Mouse (Mus musculus) MEL (cell line): ENCODE data around the gene Aes. TPM values are rescaled to one million over a fixed set of nuclear protein-coding genes. Genes with fewer than 3 reads are reported as not detected.

ENCODE experiments used
- DNase-seq: peaks from one replicate; pipeline ENCODE4 v3.0.0; 2011; ENCODE audit warnings: low read depth, low spot score
- H3K27ac ChIP-seq: 2 replicates; pipeline ENCODE4 v1.5.1; 2012; ENCODE audit warnings: low read depth, mild to moderate bottlenecking, control low read depth, low read length, moderate library complexity; ENCODE audit not compliant: control insufficient read depth
- H3K27me3 ChIP-seq, 2 experiments: fragments of 150-350 bp in 1 of 2; sonication (generic) in 1 of 2; 2 replicates each; pipeline ENCODE4 v1.6.1; 2012; ENCODE audit warnings: low read length in 2 of 2, mild to moderate bottlenecking in 2 of 2, improper control_type of control experiment in 1 of 2, moderate library complexity in 1 of 2; ENCODE audit not compliant: insufficient read depth in 2 of 2, control insufficient read depth in 1 of 2
- H3K36me3 ChIP-seq, 2 experiments: 2 replicates each; pipeline ENCODE4 v1.6.1; 2012 to 2014; ENCODE audit warnings: low read length in 2 of 2, improper control_type of control experiment in 1 of 2, inconsistent platforms in 1 of 2, mild to moderate bottlenecking in 1 of 2; ENCODE audit not compliant: insufficient read depth in 2 of 2, control insufficient read depth in 1 of 2
- H3K4me1 ChIP-seq, 2 experiments: fragments of 150-350 bp in 1 of 2; sonication (generic) in 1 of 2; 2 replicates each; pipeline ENCODE4 v1.6.1; 2012; ENCODE audit warnings: low read length in 2 of 2, improper control_type of control experiment in 1 of 2, mild to moderate bottlenecking in 1 of 2; ENCODE audit not compliant: insufficient read depth in 2 of 2, control insufficient read depth in 1 of 2
- H3K4me3 ChIP-seq, 2 experiments: fragments of 150-350 bp in 1 of 2; sonication (generic) in 1 of 2; 2 replicates each; pipeline ENCODE4 v1.5.1; 2012; ENCODE audit warnings: low read depth in 2 of 2, low read length in 2 of 2, mild to moderate bottlenecking in 2 of 2, moderate library complexity in 2 of 2, control low read depth in 1 of 2, improper control_type of control experiment in 1 of 2; ENCODE audit not compliant: control insufficient read depth in 1 of 2, insufficient read depth in 1 of 2
- H3K79me2 ChIP-seq: 2 replicates; pipeline ENCODE4 v1.6.1; 2012; ENCODE audit warnings: mild to moderate bottlenecking, low read length, moderate library complexity; ENCODE audit not compliant: control insufficient read depth, poor library complexity, insufficient read depth
- H3K9ac ChIP-seq: 2 replicates; pipeline ENCODE4 v1.6.1; 2012; ENCODE audit warnings: low read depth, mild to moderate bottlenecking, control low read depth, low read length, moderate library complexity; ENCODE audit not compliant: control insufficient read depth, poor library complexity, severe bottlenecking
- H3K9me3 ChIP-seq: fragments of 150-350 bp; sonication (generic); replicated peaks from 2 replicates; pipeline ENCODE4 v1.6.1; 2012; ENCODE audit warnings: mild to moderate bottlenecking, low read length, improper control_type of control experiment, moderate library complexity; ENCODE audit not compliant: insufficient read depth
- BHLHE40 ChIP-seq: IDR thresholded peaks from 2 replicates; pipeline ENCODE4 v1.6.1; 2012; ENCODE audit warnings: low read depth, mild to moderate bottlenecking, inconsistent platforms, low read length, improper control_type of control experiment, borderline replicate concordance
- CHD1 ChIP-seq: IDR thresholded peaks from 2 replicates; pipeline ENCODE4 v1.6.1; 2012; ENCODE audit warnings: low read depth, mild to moderate bottlenecking, inconsistent platforms, low read length, improper control_type of control experiment
- CHD2 ChIP-seq: IDR thresholded peaks from 2 replicates; pipeline ENCODE4 v1.6.1; 2011; ENCODE audit warnings: low read length, improper control_type of control experiment
- CTCF ChIP-seq, 3 experiments: IDR thresholded peaks in 2 of 3; conservative IDR thresholded peaks in 1 of 3; 2 replicates each; pipeline ENCODE4 v1.5.1; 2011 to 2012; ENCODE audit warnings: low read length in 3 of 3, low read depth in 2 of 3, mild to moderate bottlenecking in 2 of 3, improper control_type of control experiment in 1 of 3, inconsistent platforms in 1 of 3, mixed read lengths in 1 of 3, moderate library complexity in 1 of 3; ENCODE audit not compliant: control insufficient read depth in 1 of 3, insufficient read depth in 1 of 3, poor library complexity in 1 of 3, severe bottlenecking in 1 of 3
- EP300 ChIP-seq, 2 experiments: IDR thresholded peaks; 2 replicates each; pipeline ENCODE4 v1.6.1; 2011; ENCODE audit warnings: improper control_type of control experiment in 2 of 2, low read length in 2 of 2, low read depth in 1 of 2, mild to moderate bottlenecking in 1 of 2
- ETS1 ChIP-seq: IDR thresholded peaks from 2 replicates; pipeline ENCODE4 v1.6.1; 2012; ENCODE audit warnings: low read depth, mild to moderate bottlenecking, inconsistent platforms, low read length, improper control_type of control experiment, moderate library complexity
- GABPA ChIP-seq: IDR thresholded peaks from 2 replicates; pipeline ENCODE4 v1.6.1; 2012; ENCODE audit warnings: low read depth, mild to moderate bottlenecking, inconsistent platforms, low read length, improper control_type of control experiment, moderate library complexity
- GATA1 ChIP-seq: IDR thresholded peaks from 2 replicates; pipeline ENCODE4 v1.6.1; 2011; ENCODE audit warnings: low read depth, low read length, improper control_type of control experiment
- HCFC1 ChIP-seq: IDR thresholded peaks from 2 replicates; pipeline ENCODE4 v1.6.1; 2012; ENCODE audit warnings: low read depth, mild to moderate bottlenecking, inconsistent platforms, low read length, improper control_type of control experiment, moderate library complexity
- JUND ChIP-seq: IDR thresholded peaks from 2 replicates; pipeline ENCODE4 v1.6.1; 2011; ENCODE audit warnings: low read depth, mild to moderate bottlenecking, improper control_type of control experiment, low read length
- KAT2A ChIP-seq: conservative IDR thresholded peaks from 2 replicates; pipeline ENCODE4 v1.6.1; 2012; ENCODE audit warnings: low read depth, low read length, improper control_type of control experiment, inconsistent platforms
- MAX ChIP-seq: IDR thresholded peaks from 2 replicates; pipeline ENCODE4 v1.6.1; 2011; ENCODE audit warnings: low read length, improper control_type of control experiment
- MAZ ChIP-seq: IDR thresholded peaks from 2 replicates; pipeline ENCODE4 v1.6.1; 2012; ENCODE audit warnings: low read depth, mild to moderate bottlenecking, inconsistent platforms, low read length, improper control_type of control experiment
- MEF2A ChIP-seq: IDR thresholded peaks from 2 replicates; pipeline ENCODE4 v1.6.1; 2014; ENCODE audit warnings: low read depth, mild to moderate bottlenecking, inconsistent platforms, low read length, improper control_type of control experiment; ENCODE audit not compliant: poor library complexity, insufficient replicate concordance, severe bottlenecking; ENCODE audit errors: extremely low read depth
- MXI1 ChIP-seq: IDR thresholded peaks from 2 replicates; pipeline ENCODE4 v1.6.1; 2011; ENCODE audit warnings: mild to moderate bottlenecking, low read depth, low read length, improper control_type of control experiment
- MYB ChIP-seq: IDR thresholded peaks from 2 replicates; pipeline ENCODE4 v1.6.1; 2011; ENCODE audit warnings: mild to moderate bottlenecking, low read depth, low read length, improper control_type of control experiment
- MYC ChIP-seq: IDR thresholded peaks from 2 replicates; pipeline ENCODE4 v1.6.1; 2011; ENCODE audit warnings: low read depth, mild to moderate bottlenecking, low read length, improper control_type of control experiment, moderate library complexity
- NRF1 ChIP-seq: IDR thresholded peaks from 2 replicates; pipeline ENCODE4 v1.6.1; 2014; ENCODE audit warnings: low read depth, mild to moderate bottlenecking, inconsistent platforms, low read length, improper control_type of control experiment, moderate library complexity; ENCODE audit not compliant: poor library complexity, insufficient read depth, severe bottlenecking
- POLR2A ChIP-seq, 2 experiments: IDR thresholded peaks; 2 replicates each; pipeline ENCODE4 v1.6.1; 2011 to 2012; ENCODE audit warnings: low read length in 2 of 2, mild to moderate bottlenecking in 2 of 2, control low read depth in 1 of 2, improper control_type of control experiment in 1 of 2, low read depth in 1 of 2, moderate library complexity in 1 of 2; ENCODE audit not compliant: control insufficient read depth in 1 of 2, insufficient read depth in 1 of 2, poor library complexity in 1 of 2
- POLR2AphosphoS5 ChIP-seq: IDR thresholded peaks from 2 replicates; pipeline ENCODE4 v1.6.1; 2012; ENCODE audit warnings: low read depth, borderline replicate concordance, mild to moderate bottlenecking, inconsistent platforms, low read length, moderate library complexity, mixed read lengths
- RCOR1 ChIP-seq: IDR thresholded peaks from 2 replicates; pipeline ENCODE4 v1.6.1; 2012; ENCODE audit warnings: low read depth, mild to moderate bottlenecking, inconsistent platforms, low read length, improper control_type of control experiment
- SMC3 ChIP-seq: IDR thresholded peaks from 2 replicates; pipeline ENCODE4 v1.6.1; 2011; ENCODE audit warnings: low read depth, low read length, improper control_type of control experiment
- TAL1 ChIP-seq: IDR thresholded peaks from 2 replicates; pipeline ENCODE4 v1.6.1; 2012; ENCODE audit warnings: mild to moderate bottlenecking, inconsistent platforms, low read length, moderate library complexity, mixed read lengths
- TBP ChIP-seq: IDR thresholded peaks from 2 replicates; pipeline ENCODE4 v1.8.0; 2011; ENCODE audit warnings: low read depth, low read length, improper control_type of control experiment
- TCF12 ChIP-seq: IDR thresholded peaks from 2 replicates; pipeline ENCODE4 v1.6.1; 2014; ENCODE audit warnings: low read depth, mild to moderate bottlenecking, inconsistent platforms, low read length, improper control_type of control experiment, moderate library complexity
- UBTF ChIP-seq: IDR thresholded peaks from 2 replicates; pipeline ENCODE4 v1.6.1; 2012; ENCODE audit warnings: low read depth, mild to moderate bottlenecking, inconsistent platforms, low read length, improper control_type of control experiment, moderate library complexity, borderline replicate concordance; ENCODE audit not compliant: insufficient read depth
- USF1 ChIP-seq: IDR thresholded peaks from 2 replicates; pipeline ENCODE4 v1.6.1; 2014; ENCODE audit warnings: low read depth, mild to moderate bottlenecking, inconsistent platforms, low read length, improper control_type of control experiment, moderate library complexity
- USF2 ChIP-seq, 2 experiments: IDR thresholded peaks; 2 replicates each; pipeline ENCODE4 v1.6.1; 2011 to 2012; ENCODE audit warnings: improper control_type of control experiment in 2 of 2, low read length in 2 of 2, borderline replicate concordance in 1 of 2, inconsistent platforms in 1 of 2, low read depth in 1 of 2, mild to moderate bottlenecking in 1 of 2; ENCODE audit not compliant: insufficient read depth in 1 of 2
- ZC3H11A ChIP-seq: IDR thresholded peaks from 2 replicates; pipeline ENCODE4 v1.6.1; 2012; ENCODE audit warnings: low read depth, mild to moderate bottlenecking, inconsistent platforms, low read length, improper control_type of control experiment
- ZKSCAN1 ChIP-seq: IDR thresholded peaks from 2 replicates; pipeline ENCODE4 v1.6.1; 2012; ENCODE audit warnings: low read depth, mild to moderate bottlenecking, inconsistent platforms, low read length, improper control_type of control experiment, moderate library complexity
- ZMIZ1 ChIP-seq: IDR thresholded peaks from 2 replicates; pipeline ENCODE4 v1.6.1; 2012; ENCODE audit warnings: low read depth, mild to moderate bottlenecking, inconsistent platforms, low read length, improper control_type of control experiment, moderate library complexity
- ZNF384 ChIP-seq: IDR thresholded peaks from 2 replicates; pipeline ENCODE4 v1.6.1; 2012; ENCODE audit warnings: low read depth, mild to moderate bottlenecking, inconsistent platforms, low read length, improper control_type of control experiment
- polyA plus RNA-seq, 2 experiments: library from polyadenylated mRNA; stranded (reverse) in 1 of 2; unstranded in 1 of 2; fragments of >175 nt in 1 of 2; fragments of >200 nt in 1 of 2; gene quantifications; 2 replicates each; pipeline versions ENCODE4 v1.2.1 to v1.2.4; 2012; ENCODE audit warnings: low replicate concordance in 2 of 2, low read depth in 1 of 2; ENCODE audit not compliant: insufficient read length in 2 of 2, insufficient read depth in 1 of 2, missing spikeins in 1 of 2
- total RNA-seq: library from RNA; depleted of rRNA; stranded (reverse); fragments of 300-350 nt; gene quantifications from 2 replicates; pipeline ENCODE4 v1.2.3, GENCODE M21; 2012

Gene Aes
- total and polyA plus RNA-seq, 3 experiments, result 197 to 355 TPM; not detected in 1

- TF ChIP-seq POLR2AphosphoS5 (no peak), TAL1 (no peak), MEF2A (no peak), GATA1 (no peak), TCF12 (0 out of 2 replicates have a peak, but pooled peaks have one; percentile 21), ETS1 (no peak), RCOR1 (no peak), CHD2 (no peak), SMC3 (no peak), BHLHE40 (no peak), CHD1 (no peak), CTCF (IDR thresholded peaks at IDR 0.05 in 2 of 3, conservative IDR thresholded peaks at IDR 0.05 in 1 of 3; ENCODE audit: control insufficient read depth in 1 of 3, insufficient read depth in 1 of 3, low read depth in 2 of 3, low read length in 3 of 3, poor library complexity in 1 of 3, severe bottlenecking in 1 of 3) (no peak)
Observed at GRCm38 (mm10) chr10:81545161-81545747, 14.0 kb upstream of the Aes start, which contains the start of gene Gna11 (continued).

DNA sequence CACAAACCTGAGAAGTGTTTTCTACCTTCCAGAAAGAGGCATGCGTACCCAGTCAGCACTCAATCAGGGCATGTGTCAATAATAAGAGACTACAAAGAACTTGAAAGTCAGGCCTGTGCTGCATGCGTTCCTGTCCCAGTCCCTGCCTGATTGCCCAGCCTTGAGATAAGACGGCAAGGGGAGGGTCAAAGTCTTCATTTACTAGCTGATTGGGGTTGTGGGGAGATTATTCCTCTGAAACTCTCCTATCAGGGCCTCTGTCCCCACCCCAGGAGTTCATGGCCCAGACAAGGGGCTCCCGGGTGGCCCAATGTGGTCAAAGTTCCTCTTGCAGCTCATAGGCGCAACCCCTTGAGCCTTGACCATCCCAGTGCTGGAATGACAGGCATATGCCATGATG lies 13.0 kb upstream of the Aes start:
- H3K4me3 ChIP-seq, result peak overlapping the region; percentile 1 to 66; a peak in 2 of 4 replicates
- peaks cover 11 to 24% of the 10 kb centered on the region in 2 experiments for H3K4me1 ChIP-seq
- peaks cover 36% of the 10 kb centered on the region for H3K79me2 ChIP-seq
- H3K9me3 ChIP-seq, result no peaks in the 10 kb centered on the region
- peak overlapping the region; percentile 37 for H3K9ac ChIP-seq
- H3K27me3 ChIP-seq, result no peaks in the 10 kb centered on the region
- peaks cover 0 to 10% of the 10 kb centered on the region in 2 experiments; a peak in 2 of 4 replicates for H3K36me3 ChIP-seq
- H3K27ac ChIP-seq, result peak overlapping the region; percentile 57
- peak; percentile 92 for DNase-seq
- TF ChIP-seq USF2 (IDR thresholded peaks at IDR 0.05; ENCODE audit: borderline replicate concordance in 1 of 2, insufficient read depth in 1 of 2, low read depth in 1 of 2, low read length in 2 of 2) (no peak), MYB (no peak), MAZ (peak; percentile 72; the same call in 1 of the 2 replicates), BHLHE40 (no peak), TCF12 (peak; percentile 60), ZMIZ1 (peak; percentile 72; the same call in 1 of the 2 replicates), UBTF (no peak), MYC (peak; percentile 82), TAL1 (no peak), RCOR1 (peak; percentile 55; the same call in 1 of the 2 replicates), ZKSCAN1 (no peak), ZNF384 (no peak), MEF2A (no peak), HCFC1 (peak; percentile 71), TBP (peak; percentile 84), MAX (peak; percentile 88), USF1 (no peak), POLR2A (IDR thresholded peaks at IDR 0.05; ENCODE audit: control insufficient read depth in 1 of 2, insufficient read depth in 1 of 2, low read depth in 1 of 2, low read length in 2 of 2, poor library complexity in 1 of 2) (peak in 1 of 2 experiments; percentile 79; a peak in 2 of 4 replicates), ZC3H11A (no peak), CHD2 (no peak), KAT2A (no peak), JUND (no peak), MXI1 (peak; percentile 90), CHD1 (no peak), SMC3 (no peak), EP300 (IDR thresholded peaks at IDR 0.05; ENCODE audit: low read depth in 1 of 2, low read length in 2 of 2) (peak; percentile 17 to 25; a peak in 3 of 4 replicates), GABPA (no peak), NRF1 (no peak)
